Mouse (Mus musculus) adrenal gland, postnatal 10 days (tissue): ENCODE measurements around the gene Klrb1b. TPM values are rescaled to one million over a fixed set of nuclear protein-coding genes. Genes with fewer than 3 reads are reported as not detected.
"Not testable (repeated sequence)": the region's sequence is repeated elsewhere in the genome, so short reads cannot be mapped to it uniquely, and the experiment has no call there.

Experiments
- DNase-seq: peaks from one replicate; pipeline ENCODE4 v3.0.0; 2021; ENCODE audit warnings: mixed read lengths
- total RNA-seq, 2 experiments: library from RNA; stranded (reverse); gene quantifications; 2 replicates each; pipeline ENCODE4 v1.2.3; 2021

The Klrb1b gene
- total RNA-seq, 2 experiments from 2014 or later, result 0.33 to 0.72 TPM

- DNase-seq, result no peak
Measured at GRCm38 (mm10) chr6:128799896-128800270, 26.2 kb downstream of the Klrb1b start.

DNA sequence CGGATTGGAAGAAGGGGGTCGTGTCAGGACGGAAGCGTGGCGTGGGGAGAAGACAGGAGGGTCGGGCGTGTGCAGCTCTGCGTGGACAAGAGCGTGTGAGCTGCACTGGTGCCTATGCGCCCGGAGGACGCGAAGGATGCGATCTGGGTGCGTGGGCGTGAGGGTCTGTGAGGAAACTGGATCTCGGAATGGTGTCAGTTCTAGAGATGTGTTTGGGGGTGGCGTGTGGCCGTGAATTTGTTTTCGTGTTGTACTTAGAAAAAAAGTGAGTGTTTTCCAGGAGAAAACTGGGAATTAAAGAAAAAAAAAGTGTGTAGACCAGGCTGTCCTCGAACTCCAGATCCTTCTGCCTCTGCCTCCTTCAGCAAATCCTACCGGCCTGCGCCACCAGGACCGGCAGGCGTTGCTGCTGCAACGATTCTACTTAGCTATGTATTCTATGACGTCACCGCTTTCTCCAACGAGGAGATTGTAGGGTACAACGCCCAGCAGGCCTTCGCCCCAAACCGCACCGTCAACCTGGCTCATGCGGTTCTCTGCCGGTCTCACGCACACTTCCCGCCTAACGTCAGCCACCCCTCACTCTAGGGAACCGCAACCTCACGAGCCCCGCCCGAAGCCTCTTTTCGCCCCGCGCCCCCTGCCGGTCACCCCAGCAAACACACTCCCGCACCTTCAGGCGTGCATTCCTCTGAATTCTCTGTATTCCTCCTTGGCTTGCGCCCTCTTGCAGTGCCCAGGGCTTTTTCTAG lies 26.8 kb downstream of the Klrb1b start:
- peak; percentile 89 for DNase-seq

- peak; percentile 80 for DNase-seq
Measured at GRCm38 (mm10) chr6:128798772-128799143, 27.4 kb downstream of the Klrb1b start.

- DNase-seq, result no peak
Measured at GRCm38 (mm10) chr6:128797936-128798771, 28.0 kb downstream of the Klrb1b start.

GRCm38 (mm10) chr6:128797185-128797905 lies 28.8 kb downstream of the Klrb1b start:
- DNase-seq, result no peak

GRCm38 (mm10) chr6:128796321-128796955 lies 29.7 kb downstream of the Klrb1b start:
- DNase-seq, result no peak

GRCm38 (mm10) chr6:128793734-128794133 lies 32.4 kb downstream of the Klrb1b start:
- no peak for DNase-seq

- DNase-seq, result not testable (repeated sequence)
Measured at GRCm38 (mm10) chr6:128790491-128790994, 35.6 kb downstream of the Klrb1b start.

GRCm38 (mm10) chr6:128789115-128789514 lies 37.0 kb downstream of the Klrb1b start, which contains the start of gene Klrb1c:
Klrb1c (minus strand) TSS chr6:128789215.
- DNase-seq, result no peak

- DNase-seq, result no peak
Measured at GRCm38 (mm10) chr6:128788517-128788916, 37.6 kb downstream of the Klrb1b start.

GRCm38 (mm10) chr6:128786396-128786795 lies 39.7 kb downstream of the Klrb1b start:
- not testable (repeated sequence) for DNase-seq

GRCm38 (mm10) chr6:128769481-128770253 lies 56.5 kb downstream of the Klrb1b start:
- no peak for DNase-seq

DNA sequence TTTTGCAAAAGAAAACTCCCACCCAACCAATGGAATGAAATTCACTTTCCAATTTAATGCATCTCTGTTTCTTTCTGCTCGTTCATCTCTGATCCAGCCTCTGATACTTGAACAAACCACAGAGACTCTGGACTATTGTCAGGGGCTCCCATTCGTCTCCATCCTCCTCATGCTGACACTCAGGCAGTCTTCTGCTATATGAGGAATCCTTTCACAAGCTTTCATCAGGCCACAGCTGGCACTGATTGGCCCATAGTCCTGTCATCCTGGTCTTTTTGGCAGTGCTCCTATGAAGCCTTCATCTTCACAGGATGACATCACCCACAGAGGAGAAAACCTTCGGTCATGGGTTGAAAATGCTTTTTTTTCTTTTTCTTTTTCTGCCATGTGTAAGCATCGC lies 58.1 kb downstream of the Klrb1b start:
- DNase-seq, result no peak

DNA sequence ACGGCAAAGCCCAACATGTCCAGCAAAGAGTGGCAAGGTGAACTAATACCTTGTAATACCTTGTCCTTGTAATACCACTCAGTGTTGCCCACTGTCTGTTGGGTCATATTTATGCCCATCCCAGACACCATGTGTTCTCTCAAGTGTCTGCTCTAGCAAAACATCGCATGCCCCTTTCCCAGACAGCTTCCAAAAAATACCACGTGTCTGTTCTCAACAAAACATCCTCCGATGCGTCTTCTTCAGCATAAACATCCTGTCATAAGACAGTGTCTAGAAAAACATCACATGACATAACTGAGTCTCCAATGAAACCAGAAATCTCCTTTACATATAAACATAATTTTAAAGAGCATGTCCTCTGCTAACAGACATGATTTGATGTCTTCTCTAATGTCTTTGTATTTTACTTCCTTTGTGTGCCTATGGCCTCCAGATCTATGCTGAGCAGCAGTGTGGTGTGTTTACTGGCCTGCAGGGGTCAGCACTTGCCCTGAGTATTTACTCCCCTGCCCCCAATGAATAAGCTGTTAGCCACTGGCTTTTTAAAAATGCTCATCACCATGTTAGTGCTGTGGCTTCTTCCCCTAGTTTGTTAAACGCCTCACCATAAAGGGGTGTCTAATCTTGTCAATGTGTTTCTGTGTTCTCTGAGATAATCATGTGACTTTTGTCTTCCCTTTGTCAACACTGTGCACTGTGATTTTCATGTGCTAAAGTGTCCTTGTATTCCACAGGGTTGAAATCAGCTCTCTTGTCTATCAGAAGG lies 59.5 kb downstream of the Klrb1b start:
- peak; percentile 50 for DNase-seq

GRCm38 (mm10) chr6:128765211-128765610 lies 60.9 kb downstream of the Klrb1b start:
- DNase-seq, result no peak

GRCm38 (mm10) chr6:128764598-128764997 lies 61.5 kb downstream of the Klrb1b start:
- no peak for DNase-seq

DNA sequence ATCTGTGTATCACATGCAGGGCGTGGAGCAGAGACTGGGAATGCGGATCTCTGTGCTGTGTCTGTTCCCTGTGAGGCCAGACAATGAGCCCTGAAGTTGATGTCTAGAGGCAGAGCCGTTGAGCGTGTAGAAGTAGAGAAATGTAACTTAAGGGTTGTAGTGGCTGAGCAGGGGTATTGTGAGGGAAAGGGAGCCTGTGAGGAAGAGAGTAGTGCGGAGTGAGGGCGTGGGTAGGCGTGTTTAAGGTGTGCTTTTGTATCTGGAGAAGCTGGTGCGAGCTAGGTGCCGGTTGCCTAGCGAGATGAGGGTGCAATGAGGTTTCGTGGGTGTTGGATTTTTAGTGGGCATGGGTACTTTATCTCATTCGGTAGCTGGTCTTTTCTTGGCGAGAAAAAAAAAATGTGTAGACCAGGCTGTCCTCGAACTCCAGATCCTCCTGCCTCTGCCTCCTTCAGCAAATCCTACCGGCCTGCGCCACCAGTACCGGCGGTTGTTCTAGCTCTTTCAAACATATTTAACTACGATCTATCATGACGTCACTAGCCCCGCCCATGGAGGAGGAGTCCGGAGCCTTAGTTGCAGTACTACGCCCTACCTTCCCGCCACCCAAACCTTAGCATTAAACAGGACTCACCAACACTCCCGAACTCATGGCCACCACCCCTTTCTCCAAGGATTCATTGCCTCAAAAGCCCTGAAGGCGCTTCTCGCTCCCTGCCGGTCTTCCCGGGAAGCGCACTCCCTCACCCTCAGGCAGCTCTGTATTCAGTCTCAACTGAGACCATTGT lies 62.2 kb downstream of the Klrb1b start:
- peak; percentile 93 for DNase-seq
